Mouse (Mus musculus): ENCODE measurements around the gene Nxph1.

The Nxph1 gene

GRCm38 (mm10) chr6:8959810-8960209 lies 11.6 kb downstream of the Nxph1 start:
- no peak for DNase-seq (ENCODE audit: low spot score)

GRCm38 (mm10) chr6:8970576-8970975 lies 22.3 kb downstream of the Nxph1 start:
- no peak for DNase-seq (ENCODE audit: low spot score)

DNA sequence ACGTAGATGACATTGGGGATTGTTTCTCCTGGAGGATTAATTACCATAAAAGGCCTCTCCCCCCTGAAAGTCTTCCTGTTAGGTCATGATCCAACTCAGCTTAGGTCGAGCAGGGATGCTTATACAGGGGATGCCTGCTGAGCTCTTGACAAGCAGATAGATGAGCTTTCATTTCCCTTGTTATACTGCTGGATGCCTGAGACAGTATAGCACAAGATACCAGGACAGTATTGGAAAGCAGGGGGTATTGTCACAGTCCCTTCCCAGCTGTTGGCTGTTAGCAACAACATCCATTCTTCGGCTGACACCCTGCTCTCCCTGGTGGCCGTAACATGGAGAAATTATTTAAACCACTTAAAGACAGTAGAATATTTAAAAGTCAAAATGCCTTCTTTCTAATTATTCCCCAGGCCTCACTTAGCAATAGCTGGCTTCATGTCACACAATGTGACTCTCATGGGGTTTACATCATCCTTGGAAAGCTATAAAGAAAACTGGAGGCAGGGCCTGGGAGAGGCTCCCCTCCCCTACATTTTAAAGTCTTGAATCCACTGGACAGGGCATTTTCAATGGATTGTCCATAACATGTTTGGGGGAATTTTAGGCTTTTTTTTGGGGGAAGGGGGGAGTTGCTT lies 31.1 kb downstream of the Nxph1 start:
- DNase-seq (ENCODE audit: low spot score) = no peak

DNA sequence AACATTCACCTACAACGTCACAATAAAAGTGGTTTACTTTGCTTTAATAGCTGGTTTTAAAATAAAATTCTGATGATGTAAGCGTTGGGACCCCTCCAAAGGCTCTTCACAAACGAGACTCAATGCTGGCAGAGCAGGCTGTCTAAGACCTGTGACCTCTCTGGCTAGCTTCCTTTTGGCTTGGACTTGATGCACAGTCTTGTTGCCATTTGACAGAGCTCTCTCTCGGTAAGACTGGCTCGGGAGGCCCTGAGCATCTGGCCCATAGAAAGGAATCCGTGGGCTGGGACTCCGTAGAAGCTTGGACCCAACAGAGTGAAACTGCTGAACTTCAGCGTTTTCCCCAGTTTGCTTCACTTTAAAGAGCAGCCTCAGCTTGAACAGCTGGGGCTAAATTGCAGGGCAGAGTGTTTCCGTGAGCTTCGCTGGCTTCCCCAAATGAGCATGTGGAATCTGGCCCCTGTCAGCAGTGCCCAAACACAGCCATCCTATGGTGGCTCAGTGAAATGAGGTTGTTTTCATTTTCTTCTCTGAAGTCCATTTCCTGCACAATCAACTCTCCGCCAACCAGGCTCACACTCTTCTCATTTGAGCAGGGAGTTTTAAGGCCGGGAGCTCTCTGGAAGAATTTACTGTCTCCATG lies 48.2 kb downstream of the Nxph1 start:
- no peak for DNase-seq (ENCODE audit: low spot score)

GRCm38 (mm10) chr6:8997326-8997725 lies 49.1 kb downstream of the Nxph1 start:
- peak; percentile 5 for DNase-seq (ENCODE audit: low spot score)

GRCm38 (mm10) chr6:9002686-9003085 lies 54.5 kb downstream of the Nxph1 start:
- no peak for DNase-seq (ENCODE audit: low spot score)

GRCm38 (mm10) chr6:9026631-9027030 lies 78.4 kb downstream of the Nxph1 start:
- no peak for DNase-seq (ENCODE audit: low spot score)

GRCm38 (mm10) chr6:9027146-9027545 lies 78.9 kb downstream of the Nxph1 start:
- no peak for DNase-seq (ENCODE audit: low spot score)

DNA sequence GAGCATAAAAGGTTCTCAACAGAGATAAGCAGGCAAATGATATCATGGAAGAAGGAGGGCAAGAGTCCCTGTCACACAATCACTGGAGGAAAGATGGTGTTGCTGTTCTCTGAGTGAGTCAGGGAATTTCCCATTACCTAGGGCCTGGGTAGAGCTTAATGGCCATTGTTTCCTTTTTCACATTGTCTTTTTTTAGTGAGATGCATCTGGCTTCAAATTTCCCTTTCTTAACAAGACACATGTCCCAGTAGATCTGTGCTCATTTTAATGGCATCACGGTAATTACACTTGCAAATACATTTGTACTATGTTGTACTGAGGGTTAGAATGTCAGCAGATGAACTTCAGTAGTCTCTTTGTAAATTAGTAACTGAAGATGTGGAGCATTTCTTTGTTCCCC lies 80.3 kb downstream of the Nxph1 start:
- DNase-seq (ENCODE audit: low spot score) = no peak

GRCm38 (mm10) chr6:9039286-9039685 lies 91.1 kb downstream of the Nxph1 start:
- no peak for DNase-seq (ENCODE audit: low spot score)

DNA sequence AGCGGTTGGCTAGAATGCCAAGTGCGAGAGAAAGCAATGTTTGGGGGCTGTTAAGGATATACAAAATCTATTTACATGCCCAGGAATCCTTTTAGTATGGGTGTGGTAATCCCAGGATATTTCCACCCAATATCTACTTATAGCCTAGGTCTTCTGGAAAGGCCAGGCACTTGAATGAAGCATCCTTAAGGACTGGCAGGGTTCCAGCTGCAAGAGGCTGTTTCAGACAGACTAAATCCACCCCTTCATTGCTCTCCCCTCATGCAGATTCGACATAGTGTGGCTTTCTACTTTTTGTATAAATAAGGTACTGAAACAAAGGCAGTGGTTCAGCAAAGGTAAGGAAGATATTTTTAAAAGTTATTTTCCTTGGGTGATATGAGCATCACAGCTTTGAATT lies 92.8 kb downstream of the Nxph1 start:
- DNase-seq (ENCODE audit: low spot score) = no peak

- no peak for DNase-seq (ENCODE audit: low spot score)
Observed at GRCm38 (mm10) chr6:9042391-9042790, 94.2 kb downstream of the Nxph1 start.

GRCm38 (mm10) chr6:9046815-9047214 lies 98.6 kb downstream of the Nxph1 start:
- no peak for DNase-seq (ENCODE audit: low spot score)

DNA sequence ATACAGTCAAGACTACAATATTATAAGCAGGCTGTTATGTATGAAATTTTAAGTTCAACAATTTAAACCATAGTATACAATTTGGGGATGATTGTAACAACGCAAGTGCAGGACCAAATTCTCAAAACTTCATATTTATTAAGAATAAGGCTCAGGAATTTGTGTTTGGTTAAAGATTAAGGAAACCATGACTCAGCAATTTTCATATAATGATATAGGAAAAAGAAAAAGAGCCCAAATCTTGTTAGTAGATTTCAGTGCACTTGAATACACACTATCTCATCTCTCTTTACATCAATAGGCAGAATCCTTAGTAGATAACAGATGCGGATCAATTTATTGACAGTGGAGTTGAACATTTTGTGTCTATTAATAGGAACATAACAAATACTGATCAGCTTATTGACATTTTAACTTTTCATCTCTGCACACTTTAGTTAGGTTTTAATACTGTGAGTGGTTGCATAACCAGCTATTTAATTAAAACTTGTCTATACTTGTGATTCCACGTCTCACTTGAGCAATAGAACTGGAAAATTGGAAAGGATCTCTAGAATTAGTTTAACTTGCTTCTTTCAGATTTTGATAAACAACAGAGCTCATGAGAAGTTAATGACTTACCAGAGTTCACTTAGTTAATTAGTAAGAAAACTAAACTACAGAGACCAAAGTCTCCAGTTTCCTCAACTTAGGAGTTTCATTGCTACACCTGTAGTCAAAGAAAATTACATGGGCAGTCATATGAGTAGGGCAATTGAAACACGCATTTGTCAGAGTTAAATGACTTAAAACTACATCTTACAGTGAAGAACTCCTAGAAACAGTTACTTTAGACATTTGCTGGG lies 113.3 kb downstream of the Nxph1 start:
- no peak for DNase-seq (ENCODE audit: low spot score)

GRCm38 (mm10) chr6:9066435-9066834 lies 118.2 kb downstream of the Nxph1 start:
- no peak for DNase-seq (ENCODE audit: low spot score)

DNA sequence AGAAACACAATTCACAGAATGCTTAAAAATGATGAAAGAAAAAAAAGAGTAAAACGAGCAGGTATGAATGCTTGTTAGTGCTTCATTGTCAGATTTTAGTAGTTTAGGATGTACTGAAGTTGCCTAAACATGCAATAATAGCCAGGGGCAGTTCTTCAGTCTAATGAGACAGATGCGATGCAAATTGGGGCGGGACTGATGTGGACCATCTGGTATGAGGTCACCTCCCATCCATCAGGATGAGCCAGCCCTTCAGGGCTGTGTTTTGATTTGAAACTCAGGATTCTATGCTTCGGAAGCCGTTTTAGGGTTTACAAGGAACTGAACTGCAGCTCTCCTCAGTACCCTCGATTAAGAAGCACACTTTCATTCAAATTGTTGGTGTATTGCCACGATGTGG lies 121.7 kb downstream of the Nxph1 start:
- no peak for DNase-seq (ENCODE audit: low spot score)

- no peak for DNase-seq (ENCODE audit: low spot score)
Observed at GRCm38 (mm10) chr6:9076463-9076862, 128.2 kb downstream of the Nxph1 start.

GRCm38 (mm10) chr6:9077793-9078689 lies 129.8 kb downstream of the Nxph1 start:
- peak; percentile 48 for DNase-seq (ENCODE audit: low spot score)

DNA sequence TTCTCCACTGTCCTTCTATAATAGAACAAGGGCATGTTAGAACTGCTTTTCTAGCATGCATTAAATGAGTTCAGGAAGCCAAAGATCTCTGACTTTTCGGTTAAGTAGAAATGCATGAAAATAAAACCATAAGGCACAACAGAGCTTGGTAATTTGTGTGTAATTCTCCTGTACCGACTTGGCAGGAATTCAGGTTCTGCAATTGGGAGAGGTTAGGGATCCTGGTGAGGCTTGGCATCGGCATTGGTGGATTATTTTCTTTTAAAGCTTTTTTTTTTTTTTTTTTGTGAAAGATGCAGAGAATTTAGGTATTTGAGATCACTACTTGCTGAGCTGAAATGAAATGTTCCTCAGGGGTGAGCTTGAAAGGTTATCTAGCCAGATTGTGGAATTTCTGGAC lies 135.6 kb downstream of the Nxph1 start:
- no peak for DNase-seq (ENCODE audit: low spot score)

GRCm38 (mm10) chr6:9097345-9097744 lies 149.1 kb downstream of the Nxph1 start:
- DNase-seq (ENCODE audit: low spot score) = no peak

DNA sequence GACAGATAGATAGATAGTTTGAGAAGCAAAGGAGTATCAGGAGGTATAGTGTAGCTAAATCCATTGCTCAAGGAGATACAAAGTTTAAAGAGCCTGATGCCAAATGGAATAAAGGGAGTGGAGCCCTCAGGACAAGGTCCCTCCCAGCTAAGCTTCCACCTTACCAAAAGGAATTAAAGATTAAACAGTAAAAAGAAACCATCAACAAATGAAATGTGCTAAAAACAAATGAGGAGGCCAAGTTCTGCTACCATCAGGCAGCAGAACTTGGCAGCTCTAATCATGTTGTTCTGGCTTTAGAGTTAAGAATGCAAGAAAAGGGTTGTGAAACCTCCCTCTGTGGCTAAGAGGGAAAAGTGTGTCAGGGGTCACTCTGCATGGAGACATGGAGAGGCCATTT lies 159.1 kb downstream of the Nxph1 start:
- DNase-seq (ENCODE audit: low spot score) = no peak

DNA sequence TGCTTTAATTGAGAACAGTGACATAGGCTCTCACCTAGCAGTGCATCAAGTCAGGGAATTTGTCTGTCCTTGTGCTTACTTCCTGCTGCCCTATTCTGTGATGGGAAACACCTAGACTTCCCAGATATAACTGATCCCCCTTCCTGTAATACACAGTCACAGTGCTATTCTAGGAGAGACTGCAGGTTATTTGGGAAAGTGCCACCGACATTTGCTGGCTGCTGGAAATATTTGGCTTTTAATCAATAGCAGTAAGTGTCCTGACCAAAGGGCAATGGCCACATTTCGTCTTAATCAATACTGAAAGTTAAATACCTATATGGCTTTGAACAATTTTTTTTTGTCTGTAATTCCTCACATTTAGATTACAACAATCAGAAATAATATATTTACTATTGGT lies 170.9 kb downstream of the Nxph1 start:
- no peak for DNase-seq (ENCODE audit: low spot score)
